Mouse (Mus musculus): ENCODE measurements around the gene Kif6.

- TF ChIP-seq CTCF (conservative IDR thresholded peaks at IDR 0.05; ENCODE audit: insufficient read depth, insufficient read length, low read depth, low read length): no peak
- TF ChIP-seq POLR2A (IDR thresholded peaks at IDR 0.05; ENCODE audit: low read depth, low read length): no peak
These were observed 51.8 kb downstream of the Kif6 start for GRCm38 (mm10) chr17:49666728-49667127.
